Mouse (Mus musculus) CH12.LX (cell line): Measurements from ENCODE around the gene Ralbp1. TPM values are rescaled to one million over a fixed set of nuclear protein-coding genes. Genes with fewer than 3 reads are reported as not detected.

Experiments
- DNase-seq: peaks from one replicate; pipeline ENCODE4 v3.0.0-alpha.2; 2013; ENCODE audit errors: extremely low read depth
- H3K27ac ChIP-seq: 2 replicates; pipeline ENCODE4 v1.5.1; 2012; ENCODE audit warnings: low read depth, mild to moderate bottlenecking, control low read depth, moderate library complexity; ENCODE audit not compliant: insufficient read depth
- H3K27me3 ChIP-seq: replicated peaks from 2 replicates; pipeline ENCODE3; 2012; ENCODE audit warnings: inconsistent platforms
- H3K36me3 ChIP-seq, 2 experiments: replicated peaks in 1 of 2; 2 replicates each; pipeline versions ENCODE3 to v1.6.1; 2012; ENCODE audit warnings: inconsistent platforms in 1 of 2, low read length in 1 of 2, mild to moderate bottlenecking in 1 of 2, mixed read lengths in 1 of 2, moderate library complexity in 1 of 2; ENCODE audit not compliant: control insufficient read depth in 1 of 2, insufficient read depth in 1 of 2
- H3K4me1 ChIP-seq, 2 experiments: 2 replicates each; pipeline ENCODE4 v1.6.1; 2012; ENCODE audit warnings: inconsistent platforms in 1 of 2, moderate library complexity in 1 of 2; ENCODE audit not compliant: insufficient read depth in 2 of 2, control insufficient read depth in 1 of 2
- H3K4me2 ChIP-seq: 2 replicates; pipeline ENCODE4 v1.6.1; 2012; ENCODE audit warnings: low read depth, mild to moderate bottlenecking, control low read depth; ENCODE audit not compliant: poor library complexity, insufficient read depth, severe bottlenecking
- H3K4me3 ChIP-seq, 3 experiments: fragments of 150-350 bp in 1 of 3; sonication (generic) in 1 of 3; replicated peaks in 1 of 3; 2 replicates each; pipeline versions ENCODE3 to v1.5.1; 2011 to 2012; ENCODE audit warnings: low read depth in 2 of 3, low read length in 2 of 3, mild to moderate bottlenecking in 2 of 3, moderate library complexity in 2 of 3, control low read depth in 1 of 3, improper control_type of control experiment in 1 of 3, inconsistent platforms in 1 of 3, mixed read lengths in 1 of 3; ENCODE audit not compliant: poor library complexity in 1 of 3
- H3K79me2 ChIP-seq: replicated peaks from 2 replicates; pipeline ENCODE4 v1.6.1; 2012; ENCODE audit warnings: mild to moderate bottlenecking, moderate library complexity; ENCODE audit not compliant: control insufficient read depth, poor library complexity, insufficient read depth, severe bottlenecking; ENCODE audit errors: extremely low read depth
- H3K9ac ChIP-seq: 2 replicates; pipeline ENCODE4 v1.6.1; 2012; ENCODE audit warnings: low read depth, mild to moderate bottlenecking, control low read depth, moderate library complexity; ENCODE audit not compliant: insufficient read depth
- H3K9me3 ChIP-seq: replicated peaks from 2 replicates; pipeline ENCODE3; 2012; ENCODE audit warnings: low read length, inconsistent platforms, mixed read lengths
- BHLHE40 ChIP-seq: IDR thresholded peaks from 2 replicates; pipeline ENCODE4 v1.6.1; 2011; ENCODE audit warnings: mild to moderate bottlenecking, low read depth, low read length, improper control_type of control experiment
- CHD2 ChIP-seq: IDR thresholded peaks from 2 replicates; pipeline ENCODE4 v1.6.1; 2011; ENCODE audit warnings: low read length, improper control_type of control experiment
- CTCF ChIP-seq, 2 experiments: IDR thresholded peaks in 1 of 2; conservative IDR thresholded peaks in 1 of 2; 2 replicates each; pipeline ENCODE4 v1.5.1; 2011 to 2012; ENCODE audit warnings: low read depth in 2 of 2, low read length in 2 of 2, improper control_type of control experiment in 1 of 2, inconsistent platforms in 1 of 2, mild to moderate bottlenecking in 1 of 2, moderate library complexity in 1 of 2
- E2F4 ChIP-seq: IDR thresholded peaks from 2 replicates; pipeline ENCODE4 v1.6.1; 2011; ENCODE audit warnings: low read depth, low read length, improper control_type of control experiment; ENCODE audit not compliant: insufficient replicate concordance
- ELF1 ChIP-seq: IDR thresholded peaks from 2 replicates; pipeline ENCODE4 v1.6.1; 2014; ENCODE audit warnings: low read depth, mild to moderate bottlenecking, inconsistent platforms, low read length, improper control_type of control experiment
- EP300 ChIP-seq: IDR thresholded peaks from 2 replicates; pipeline ENCODE4 v1.6.1; 2011; ENCODE audit warnings: low read length, improper control_type of control experiment
- GABPA ChIP-seq: IDR thresholded peaks from 2 replicates; pipeline ENCODE4 v1.6.1; 2012; ENCODE audit warnings: low read depth, low read length, improper control_type of control experiment, inconsistent platforms; ENCODE audit not compliant: insufficient replicate concordance
- JUND ChIP-seq: conservative IDR thresholded peaks from 2 replicates; pipeline ENCODE4 v1.6.1; 2011; ENCODE audit warnings: low read depth, low read length, improper control_type of control experiment
- KAT2A ChIP-seq: IDR thresholded peaks from 2 replicates; pipeline ENCODE4 v1.6.1; 2012; ENCODE audit warnings: low read length, improper control_type of control experiment, inconsistent platforms; ENCODE audit not compliant: insufficient replicate concordance
- MAFK ChIP-seq: IDR thresholded peaks from 2 replicates; pipeline ENCODE4 v1.6.1; 2011; ENCODE audit warnings: low read length, improper control_type of control experiment; ENCODE audit not compliant: insufficient replicate concordance
- MAX ChIP-seq: IDR thresholded peaks from 2 replicates; pipeline ENCODE4 v1.6.1; 2011; ENCODE audit warnings: low read length, improper control_type of control experiment
- MAZ ChIP-seq: IDR thresholded peaks from 2 replicates; pipeline ENCODE4 v1.6.1; 2012; ENCODE audit warnings: low read depth, mild to moderate bottlenecking, inconsistent platforms, low read length, improper control_type of control experiment, moderate library complexity
- MEF2A ChIP-seq: IDR thresholded peaks from 2 replicates; pipeline ENCODE4 v1.6.1; 2014; ENCODE audit warnings: low read depth, mild to moderate bottlenecking, inconsistent platforms, low read length, improper control_type of control experiment, borderline replicate concordance
- MXI1 ChIP-seq: IDR thresholded peaks from 2 replicates; pipeline ENCODE4 v1.6.1; 2011; ENCODE audit warnings: mild to moderate bottlenecking, low read depth, low read length, improper control_type of control experiment
- MYC ChIP-seq: IDR thresholded peaks from 2 replicates; pipeline ENCODE4 v1.6.1; 2011; ENCODE audit warnings: low read depth, mild to moderate bottlenecking, improper control_type of control experiment, low read length
- PAX5 ChIP-seq: IDR thresholded peaks from 2 replicates; pipeline ENCODE4 v1.6.1; 2012; ENCODE audit warnings: low read length, inconsistent platforms, mixed read lengths
- POLR2A ChIP-seq: IDR thresholded peaks from 2 replicates; pipeline ENCODE4 v1.6.1; 2011; ENCODE audit warnings: low read depth, mild to moderate bottlenecking, improper control_type of control experiment, low read length
- POLR2AphosphoS2 ChIP-seq: IDR thresholded peaks from 2 replicates; pipeline ENCODE4 v1.6.1; 2011; ENCODE audit warnings: low read depth, low read length, improper control_type of control experiment
- RAD21 ChIP-seq: IDR thresholded peaks from 2 replicates; pipeline ENCODE4 v1.6.1; 2011; ENCODE audit warnings: low read depth, mild to moderate bottlenecking, low read length, improper control_type of control experiment, moderate library complexity
- RCOR1 ChIP-seq: conservative IDR thresholded peaks from 2 replicates; pipeline ENCODE4 v1.6.1; 2012; ENCODE audit warnings: low read depth, mild to moderate bottlenecking, inconsistent platforms, low read length, improper control_type of control experiment
- SMC3 ChIP-seq: IDR thresholded peaks from 2 replicates; pipeline ENCODE4 v1.6.1; 2011; ENCODE audit warnings: low read depth, low read length, improper control_type of control experiment
- TBP ChIP-seq: conservative IDR thresholded peaks from 2 replicates; pipeline ENCODE4 v1.6.1; 2011; ENCODE audit warnings: low read depth, low read length, improper control_type of control experiment
- TCF12 ChIP-seq: IDR thresholded peaks from 2 replicates; pipeline ENCODE4 v1.6.1; 2014; ENCODE audit warnings: low read depth, mild to moderate bottlenecking, inconsistent platforms, low read length, improper control_type of control experiment
- USF2 ChIP-seq: conservative IDR thresholded peaks from 2 replicates; pipeline ENCODE4 v1.6.1; 2011; ENCODE audit warnings: low read depth, low read length, improper control_type of control experiment
- ZC3H11A ChIP-seq: IDR thresholded peaks from 2 replicates; pipeline ENCODE4 v1.6.1; 2012; ENCODE audit warnings: low read depth, mild to moderate bottlenecking, inconsistent platforms, low read length, improper control_type of control experiment
- ZMIZ1 ChIP-seq: IDR thresholded peaks from 2 replicates; pipeline ENCODE4 v1.6.1; 2012; ENCODE audit warnings: low read depth, mild to moderate bottlenecking, inconsistent platforms, low read length, improper control_type of control experiment
- ZNF384 ChIP-seq: IDR thresholded peaks from 2 replicates; pipeline ENCODE4 v1.6.1; 2012; ENCODE audit warnings: low read depth, low read length, improper control_type of control experiment, inconsistent platforms
- dilution Hi-C: fragments of 300-500 bp; cut with MboI; formaldehyde crosslinking; loops from 2 replicates; pipeline ENCODE4 v1.14.3; 2020; ENCODE audit warnings: low sequenced_read_pairs; ENCODE audit not compliant: extremely low pct_unique_long_range_greater_than_20kb, extremely low pct_ligation_motif_present
- in situ Hi-C: fragments of 300-500 bp; cut with MboI; formaldehyde crosslinking; loops from 3 replicates; pipeline ENCODE4 v1.14.3; 2019; ENCODE audit warnings: low sequenced_read_pairs, low pct_ligation_motif_present, low pct_unique_long_range_greater_than_20kb, mixed read lengths
- polyA plus RNA-seq: library from polyadenylated mRNA; unstranded; fragments of >175 nt; gene quantifications from 2 replicates; pipeline ENCODE4 v1.2.1, GENCODE M21; 2012; ENCODE audit warnings: low read depth; ENCODE audit not compliant: insufficient read length
- total RNA-seq, 2 experiments: library from RNA; depleted of rRNA; stranded (reverse); fragments of 300-350 nt in 1 of 2; fragments of >200 nt in 1 of 2; gene quantifications; 2 replicates each; pipeline ENCODE4 v1.2.3; 2012 to 2014

Gene Ralbp1
- total and polyA plus RNA-seq, 3 experiments, result 25.3 to 27.2 (median 26.5) TPM

DNA sequence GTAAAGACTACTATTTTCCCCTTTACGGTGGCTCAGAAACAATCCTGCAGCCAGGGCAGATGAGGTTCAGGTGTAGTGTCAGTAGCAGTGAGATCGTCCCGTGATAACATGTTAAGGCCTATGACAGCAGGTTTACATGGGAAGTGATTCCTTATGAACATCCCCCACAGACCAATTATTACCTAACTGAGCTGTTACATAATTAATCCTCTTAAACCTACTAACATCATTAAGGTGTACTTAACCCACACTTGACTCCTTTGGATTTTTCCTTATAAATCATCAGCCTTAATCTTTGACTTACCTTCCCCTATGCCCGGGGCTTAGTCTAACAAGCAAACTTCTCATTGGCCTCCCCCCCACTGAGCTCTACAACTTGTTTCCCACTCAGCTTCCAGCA lies 12.4 kb downstream of the Ralbp1 start:
- no peak overlapping the region for H3K4me2 ChIP-seq
- H3K9ac ChIP-seq, result no peak overlapping the region
- peaks cover 12 to 47% of the 10 kb centered on the region in 2 experiments for H3K4me1 ChIP-seq
- no peaks in the 10 kb centered on the region for H3K9me3 ChIP-seq
- DNase-seq, result no peak
- H3K27ac ChIP-seq, result no peak overlapping the region
- H3K4me3 ChIP-seq, result no peak overlapping the region
- H3K79me2 ChIP-seq, result peaks cover 7% of the 10 kb centered on the region
- in situ Hi-C loops, result no loop called here
- no peak for TF ChIP-seq TCF12
- no peak for TF ChIP-seq MAFK
- no peak for TF ChIP-seq SMC3
- no peak for TF ChIP-seq EP300
- no peak for TF ChIP-seq USF2
- no peak for TF ChIP-seq CTCF (conservative IDR thresholded peaks at IDR 0.05 in 1 of 2, IDR thresholded peaks at IDR 0.05 in 1 of 2; ENCODE audit: low read depth in 2 of 2, low read length in 2 of 2)
- TF ChIP-seq PAX5, result no peak
- TF ChIP-seq ELF1, result no peak
- no peak for TF ChIP-seq POLR2AphosphoS2
- TF ChIP-seq BHLHE40, result no peak
- no peak for TF ChIP-seq ZMIZ1
- TF ChIP-seq ZC3H11A, result no peak
- TF ChIP-seq E2F4, result no peak
- dilution Hi-C loops, result no loop called here
- no peaks in the 10 kb centered on the region for H3K27me3 ChIP-seq
- H3K36me3 ChIP-seq, result peaks cover 0 to 12% of the 10 kb centered on the region in 2 experiments

GRCm38 (mm10) chr17:65872652-65873051 lies 12.9 kb downstream of the Ralbp1 start:
- dilution Hi-C loops, result no loop called here
- in situ Hi-C loops, result no loop called here
- Histone ChIP-seq H3K27ac (peak overlapping the region; percentile 35; the same call in 1 of the 2 replicates), H3K27me3 (no peaks in the 10 kb centered on the region), H3K4me2 (0 out of 2 replicates have a peak overlapping the region, but pooled peaks have one; percentile 31), H3K79me2 (peaks cover 7% of the 10 kb centered on the region), H3K36me3 (peaks cover 2 to 16% of the 10 kb centered on the region in 2 experiments), H3K4me1 (peaks cover 12 to 47% of the 10 kb centered on the region in 2 experiments), H3K9me3 (no peaks in the 10 kb centered on the region), H3K4me3 (no peak overlapping the region), H3K9ac (no peak overlapping the region)
- no peak for TF ChIP-seq E2F4
- TF ChIP-seq RCOR1, result 0 out of 2 replicates have a peak, but pooled peaks have one; percentile 21
- TF ChIP-seq MEF2A, result peak; percentile 25; the same call in 1 of the 2 replicates
- TF ChIP-seq MAX, result 0 out of 2 replicates have a peak, but pooled peaks have one; percentile 49
- peak; percentile 40 for TF ChIP-seq SMC3
- no peak for TF ChIP-seq ZNF384
- TF ChIP-seq MAZ, result no peak
- TF ChIP-seq TBP, result no peak
- peak; percentile 51; the same call in 1 of the 2 replicates for TF ChIP-seq BHLHE40
- peak; percentile 48; the same call in 1 of the 2 replicates for TF ChIP-seq TCF12
- TF ChIP-seq CTCF (conservative IDR thresholded peaks at IDR 0.05 in 1 of 2, IDR thresholded peaks at IDR 0.05 in 1 of 2; ENCODE audit: low read depth in 2 of 2, low read length in 2 of 2), result peak; percentile 51 to 72
- peak; percentile 38; the same call in 1 of the 2 replicates for TF ChIP-seq MYC
- no peak for TF ChIP-seq MAFK
- no peak for TF ChIP-seq JUND
- peak; percentile 79 for TF ChIP-seq CHD2
- TF ChIP-seq KAT2A, result no peak
- TF ChIP-seq RAD21, result peak; percentile 50
- TF ChIP-seq EP300, result peak; percentile 27; the same call in 1 of the 2 replicates
- TF ChIP-seq GABPA, result no peak
- no peak for TF ChIP-seq MXI1
- TF ChIP-seq ELF1, result peak; percentile 47
- no peak for TF ChIP-seq ZC3H11A
- TF ChIP-seq POLR2A, result no peak
- DNase-seq, result peak; percentile 90
